Mouse (Mus musculus) heart, postnatal 0 days (tissue): ENCODE results near the gene Eif3l.

Source experiments
- CTCF ChIP-seq: IDR thresholded peaks from 2 replicates; pipeline ENCODE4 v1.5.1; 2016; ENCODE audit warnings: antibody characterized with exemption, control low read depth, low read depth
- EP300 ChIP-seq: IDR thresholded peaks from 2 replicates; pipeline ENCODE4 v1.6.1; 2016; ENCODE audit warnings: antibody characterized with exemption, low read depth

GRCm38 (mm10) chr15:79092284-79092683, 17.3 kb downstream of the Eif3l start:
- TF ChIP-seq CTCF (no peak), EP300 (no peak)
